Mouse (Mus musculus) C2C12 (cell line): ENCODE measurements around the gene Crb3.

Source experiments
- CEBPB ChIP-seq: IDR thresholded peaks from one replicate; pipeline ENCODE4 v1.6.1; 2011; ENCODE audit warnings: low read depth, mild to moderate bottlenecking, control low read depth, moderate library complexity
- CTCF ChIP-seq: IDR thresholded peaks from one replicate; pipeline ENCODE4 v1.5.1; 2011; ENCODE audit not compliant: control insufficient read depth, insufficient read depth, insufficient read length
- MAX ChIP-seq: IDR thresholded peaks from one replicate; pipeline ENCODE4 v1.6.1; 2011; ENCODE audit warnings: mild to moderate bottlenecking, control low read depth
- USF1 ChIP-seq: IDR thresholded peaks from one replicate; pipeline ENCODE4 v1.6.1; 2011; ENCODE audit warnings: low read depth, mild to moderate bottlenecking, control low read depth, moderate library complexity

DNA sequence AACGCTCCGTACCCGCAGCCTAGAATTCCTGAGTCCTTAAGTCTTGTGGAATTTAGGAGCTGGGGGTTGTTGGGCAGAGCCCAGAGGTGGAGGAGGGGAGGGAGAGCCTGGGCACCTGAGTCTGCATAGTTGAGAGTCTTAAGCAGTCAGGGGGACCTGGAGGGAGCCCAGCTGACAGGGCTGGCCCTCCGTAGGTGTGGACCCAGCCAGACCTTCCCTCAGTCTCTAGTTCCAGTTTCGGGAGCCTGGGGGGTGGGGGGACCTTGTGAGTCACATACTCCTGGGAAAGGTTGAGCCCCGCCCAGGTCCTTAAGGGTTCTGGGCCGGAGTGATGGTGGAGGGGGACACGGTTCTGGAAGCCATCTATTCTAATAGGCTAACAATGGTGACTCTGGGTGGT is 4.1 kb downstream of the Crb3 start:
- TF ChIP-seq CTCF (no peak), CEBPB (no peak), USF1 (no peak), MAX (no peak)
